Mouse (Mus musculus) brown adipose tissue, adult 24 weeks (tissue): ENCODE results near the gene Ncbp1. TPM values are rescaled to one million over a fixed set of nuclear protein-coding genes. Genes with fewer than 3 reads are reported as not detected.

ENCODE experiments used
- H3K27ac ChIP-seq: fragments of 200-500 bp; replicated peaks from 2 replicates; pipeline ENCODE4 v1.5.1; 2012; ENCODE audit warnings: low read depth, mild to moderate bottlenecking, low read length
- H3K4me1 ChIP-seq: fragments of 200-500 bp; 2 replicates; pipeline ENCODE4 v1.6.1; 2012; ENCODE audit warnings: low read length, mixed read lengths; ENCODE audit not compliant: control insufficient read depth, insufficient read depth, insufficient read length
- H3K4me3 ChIP-seq: fragments of 200-500 bp; 2 replicates; pipeline ENCODE4 v1.5.1; 2012; ENCODE audit warnings: low read depth, mild to moderate bottlenecking, low read length, moderate library complexity; ENCODE audit not compliant: insufficient read depth
- polyA plus RNA-seq: library from polyadenylated mRNA; stranded (reverse); fragments of >200 nt; gene quantifications from 2 replicates; pipeline ENCODE4 v1.2.4, GENCODE M21; 2012; ENCODE audit not compliant: missing spikeins, insufficient read depth, insufficient read length

Ncbp1 gene
- polyA plus RNA-seq, 1 experiment = 24.7 TPM

DNA sequence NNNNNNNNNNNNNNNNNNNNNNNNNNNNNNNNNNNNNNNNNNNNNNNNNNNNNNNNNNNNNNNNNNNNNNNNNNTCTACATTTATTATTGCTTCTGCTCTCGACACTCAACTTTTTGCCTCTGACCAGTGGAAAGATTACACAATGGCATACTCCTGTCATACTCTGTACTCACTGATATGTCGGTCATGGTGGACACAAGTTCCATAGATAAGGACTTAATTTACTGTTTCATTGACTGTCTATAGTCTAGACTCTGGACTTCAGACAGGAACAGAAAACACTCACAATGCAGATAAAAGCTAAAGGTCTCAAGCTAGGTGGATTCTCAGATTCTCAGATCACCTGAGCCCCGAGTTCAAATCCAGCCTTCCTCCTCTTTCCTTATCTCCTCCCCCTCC, 82.7 kb downstream of the Ncbp1 start:
- no peak overlapping the region for H3K27ac ChIP-seq
- no peak overlapping the region for H3K4me3 ChIP-seq
- H3K4me1 ChIP-seq = no peaks in the 10 kb centered on the region

Other genes with a start within 250 kb of the Ncbp1 start
- gene Ccdc180, start 248.3 kb upstream of the Ncbp1 start, polyA plus RNA-seq = not detected in 2 replicates
- 22.2 and 45.4 TPM in 2 replicates for gene Tdrd7, start 173.3 kb upstream of the Ncbp1 start, polyA plus RNA-seq
- 2.3 and 5.8 TPM in 2 replicates for gene Tmod1, start 99.7 kb upstream of the Ncbp1 start, polyA plus RNA-seq
- 13.8 and 15.5 TPM in 2 replicates for gene Tstd2, start 81 bp downstream of the Ncbp1 start, polyA plus RNA-seq
- 19.5 and 26.9 TPM in 2 replicates for gene Xpa, start 57.7 kb downstream of the Ncbp1 start, polyA plus RNA-seq
- not detected in 2 replicates for gene Foxe1, start 205.0 kb downstream of the Ncbp1 start, polyA plus RNA-seq